Mouse (Mus musculus): ENCODE results near the gene Arid1b.
"Not testable (repeated sequence)": the region's sequence is repeated elsewhere in the genome, so short reads cannot be mapped to it uniquely, and the experiment has no call there.

The Arid1b gene

GRCm38 (mm10) chr17:5084139-5084538 is 90.0 kb downstream of the Arid1b start:
- DNase-seq (ENCODE audit: extremely low spot score, low read depth, low spot score): no peak

GRCm38 (mm10) chr17:5085004-5085403 is 90.9 kb downstream of the Arid1b start:
- no peak for DNase-seq (ENCODE audit: extremely low spot score, low read depth, low spot score)

- no peak for DNase-seq (ENCODE audit: extremely low spot score, low read depth, low spot score)
These were observed 91.8 kb downstream of the Arid1b start for GRCm38 (mm10) chr17:5085942-5086341.

DNA sequence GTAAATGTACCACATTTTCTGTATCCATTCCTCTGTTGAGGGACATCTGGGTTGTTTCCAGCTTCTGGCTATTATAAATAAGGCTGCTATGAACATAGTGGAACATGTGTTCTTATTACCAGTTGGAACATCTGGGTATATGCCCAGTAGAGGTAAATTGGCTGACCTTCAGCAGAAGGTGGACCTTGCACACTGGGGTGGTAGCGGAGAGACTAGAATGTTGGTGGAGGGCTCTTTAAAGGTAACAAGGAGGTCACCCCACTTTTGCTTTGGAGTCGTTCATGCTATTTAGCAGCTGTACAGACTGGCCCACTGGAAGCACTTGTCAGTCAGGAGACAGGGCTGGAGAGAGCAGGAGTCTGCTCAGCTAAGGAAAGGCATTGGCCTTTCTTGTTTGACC is 94.1 kb downstream of the Arid1b start:
- DNase-seq (ENCODE audit: extremely low spot score, low read depth, low spot score): not testable (repeated sequence)

DNA sequence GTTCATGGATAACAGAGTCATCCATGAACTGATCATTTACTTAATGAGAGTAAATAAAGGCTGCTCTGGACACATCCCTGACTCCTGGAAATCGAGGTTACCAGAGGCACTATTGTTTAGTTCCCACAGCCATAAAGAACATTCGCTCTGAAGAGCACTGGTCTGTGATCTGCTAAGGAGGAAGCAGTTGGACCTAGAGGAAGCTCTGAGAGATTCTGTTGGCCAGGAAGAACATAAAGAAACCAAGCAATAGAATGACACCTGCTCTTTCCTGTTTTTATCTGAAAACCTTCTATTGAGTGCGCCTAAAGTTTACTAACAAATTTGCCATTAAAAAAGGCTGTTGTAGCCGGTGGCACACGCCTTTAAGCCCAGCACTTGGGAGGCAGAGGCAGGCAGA is 94.7 kb downstream of the Arid1b start:
- DNase-seq (ENCODE audit: extremely low spot score, low read depth, low spot score): no peak

GRCm38 (mm10) chr17:5089541-5089940 is 95.4 kb downstream of the Arid1b start:
- no peak for DNase-seq (ENCODE audit: extremely low spot score, low read depth, low spot score)

DNA sequence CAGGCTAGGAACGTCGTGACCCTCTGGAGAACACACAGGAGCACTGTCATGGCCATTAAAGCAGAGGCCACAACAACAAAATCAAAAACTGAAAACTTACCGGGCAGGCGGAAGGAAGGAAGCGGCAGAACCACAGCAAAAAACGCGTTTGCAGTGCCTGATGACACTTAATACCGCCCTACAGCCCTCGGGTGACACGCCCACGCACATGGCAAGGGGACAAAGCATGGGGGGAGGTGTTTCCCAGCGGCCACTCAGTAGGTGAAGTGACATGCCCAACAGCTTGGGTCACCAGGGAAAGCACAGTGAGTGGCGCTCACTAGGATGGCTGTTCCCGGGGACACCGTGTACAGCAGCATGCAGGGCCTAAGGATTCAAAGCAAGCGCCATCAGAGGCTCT is 97.4 kb downstream of the Arid1b start:
- DNase-seq (ENCODE audit: extremely low spot score, low read depth, low spot score): no peak

DNA sequence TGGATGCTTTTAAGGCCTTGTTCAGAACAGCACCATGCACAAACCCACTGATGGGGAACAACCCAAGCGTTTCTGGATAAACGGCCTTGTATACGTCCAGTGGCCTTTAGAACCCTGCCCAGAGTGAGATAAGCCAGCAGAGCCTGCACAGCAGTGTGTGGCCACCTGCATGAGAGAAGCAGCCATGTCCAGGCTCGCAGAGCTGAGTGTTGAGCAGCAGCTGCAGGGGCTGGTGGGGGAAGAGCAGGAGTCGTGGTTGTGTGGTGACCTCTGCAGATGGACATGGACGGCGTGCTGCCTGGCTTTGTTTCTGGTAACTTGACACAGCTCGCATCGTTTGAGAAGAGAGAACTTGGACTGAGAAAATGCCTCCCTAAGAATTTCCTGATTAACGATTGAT is 97.8 kb downstream of the Arid1b start:
- DNase-seq (ENCODE audit: extremely low spot score, low read depth, low spot score): no peak

- DNase-seq (ENCODE audit: extremely low spot score, low read depth, low spot score): not testable (repeated sequence)
These were observed 99.2 kb downstream of the Arid1b start for GRCm38 (mm10) chr17:5093343-5093742.

GRCm38 (mm10) chr17:5094636-5095035 is 100.5 kb downstream of the Arid1b start:
- no peak for DNase-seq (ENCODE audit: extremely low spot score, low read depth, low spot score)

- DNase-seq (ENCODE audit: extremely low spot score, low read depth, low spot score): no peak
These were observed 101.6 kb downstream of the Arid1b start for GRCm38 (mm10) chr17:5095741-5096140.

DNA sequence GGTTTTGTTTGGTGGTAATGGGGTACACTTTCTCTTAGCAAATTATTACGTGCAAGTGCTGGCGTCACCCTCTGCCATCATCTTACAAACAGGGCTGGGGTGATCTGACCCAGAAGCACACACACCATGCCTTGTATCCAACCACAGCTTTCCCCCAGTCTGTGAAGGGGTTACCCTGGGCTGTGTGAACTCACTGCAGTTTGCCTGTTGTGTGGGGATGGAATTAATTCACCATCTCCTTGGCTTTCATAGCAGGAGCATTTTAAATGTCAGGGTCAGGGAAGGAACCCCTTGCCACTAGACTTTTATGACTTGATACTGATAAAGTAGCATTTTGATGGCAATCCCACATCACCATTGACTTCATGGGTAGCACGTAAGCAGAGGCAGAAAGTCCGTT is 102.9 kb downstream of the Arid1b start:
- no peak for DNase-seq (ENCODE audit: extremely low spot score, low read depth, low spot score)

GRCm38 (mm10) chr17:5097545-5098475 is 103.7 kb downstream of the Arid1b start:
- no peak for DNase-seq (ENCODE audit: extremely low spot score, low read depth, low spot score)

- no peak for DNase-seq (ENCODE audit: extremely low spot score, low read depth, low spot score)
These were observed 104.6 kb downstream of the Arid1b start for GRCm38 (mm10) chr17:5098727-5099126.

- no peak for DNase-seq (ENCODE audit: extremely low spot score, low read depth, low spot score)
These were observed 105.1 kb downstream of the Arid1b start for GRCm38 (mm10) chr17:5099238-5099637.

GRCm38 (mm10) chr17:5101157-5101556 is 107.0 kb downstream of the Arid1b start:
- DNase-seq (ENCODE audit: extremely low spot score, low read depth, low spot score): no peak

DNA sequence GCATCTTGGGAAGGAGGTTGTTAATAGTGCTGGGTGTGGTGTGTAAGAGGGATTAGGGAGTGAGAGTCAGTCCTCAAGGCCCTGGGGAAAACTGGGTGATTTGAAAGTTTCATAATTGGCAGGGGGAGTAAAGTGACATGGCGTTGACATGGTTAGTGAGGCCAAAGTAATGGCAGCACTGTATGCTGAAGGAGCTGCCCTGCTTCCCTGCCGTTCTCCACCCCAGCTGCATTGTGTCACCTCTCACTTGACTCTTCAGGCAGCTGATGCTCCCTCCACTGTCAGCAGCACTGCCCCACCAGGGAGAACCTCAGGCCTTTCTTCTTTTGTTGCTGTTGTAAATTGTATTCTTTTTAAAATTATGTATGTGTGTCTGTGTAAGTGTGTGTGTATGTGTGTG is 107.8 kb downstream of the Arid1b start:
- DNase-seq (ENCODE audit: extremely low spot score, low read depth, low spot score): no peak

GRCm38 (mm10) chr17:5105746-5106145 is 111.6 kb downstream of the Arid1b start:
- no peak for DNase-seq (ENCODE audit: extremely low spot score, low read depth, low spot score)

GRCm38 (mm10) chr17:5106263-5107195 is 112.4 kb downstream of the Arid1b start:
- no peak for DNase-seq (ENCODE audit: extremely low spot score, low read depth, low spot score)

GRCm38 (mm10) chr17:5107501-5107900 is 113.4 kb downstream of the Arid1b start:
- DNase-seq (ENCODE audit: extremely low spot score, low read depth, low spot score): no peak

- DNase-seq (ENCODE audit: extremely low spot score, low read depth, low spot score): no peak
These were observed 113.9 kb downstream of the Arid1b start for GRCm38 (mm10) chr17:5108022-5108421.

All from hindlimb bud, embryonic 11.5 days (tissue).